Mouse (Mus musculus) frontal cortex, postnatal 10 days (tissue): ENCODE data around the gene Olfr1134.
"Not testable (repeated sequence)": the region's sequence is repeated elsewhere in the genome, so short reads cannot be mapped to it uniquely, and the experiment has no call there.

Experiments used
- DNase-seq, 2 experiments: peaks; one replicate each; pipeline ENCODE4 v3.0.0; 2022; ENCODE audit warnings: low spot score in 2 of 2, mixed read lengths in 1 of 2

The Olfr1134 gene

GRCm38 (mm10) chr2:87658360-87658759, at the start of gene Olfr1134:
Gene Olfr1134 (minus strand): TSS chr2:87658460.
- DNase-seq = no peak

- no peak for DNase-seq
Measured at GRCm38 (mm10) chr2:87693847-87694246, 35.6 kb upstream of the Olfr1134 start, which contains the start of gene Olfr1136. Gene Olfr1136 (minus strand): TSS chr2:87693947.

- DNase-seq = no peak
Measured at GRCm38 (mm10) chr2:87673564-87673963, 15.3 kb upstream of the Olfr1134 start, which contains the start of gene Olfr1135. Gene Olfr1135 (minus strand): TSS chr2:87673664.

GRCm38 (mm10) chr2:87647274-87647673, 11.0 kb downstream of the Olfr1134 start, which contains the start of gene Olfr1133:
Gene Olfr1133 (minus strand): TSS chr2:87647374.
- no peak for DNase-seq

GRCm38 (mm10) chr2:87642441-87642840, 15.8 kb downstream of the Olfr1134 start:
- DNase-seq = no peak

- no peak for DNase-seq
Measured at GRCm38 (mm10) chr2:87637435-87637834, 20.8 kb downstream of the Olfr1134 start, which contains the start of gene Olfr1132. Gene Olfr1132 (minus strand): TSS chr2:87637535.

GRCm38 (mm10) chr2:87626804-87627203, 31.5 kb downstream of the Olfr1134 start, which contains the start of gene Olfr1131:
Gene Olfr1131 (plus strand): TSS chr2:87627104.
- no peak for DNase-seq

GRCm38 (mm10) chr2:87605912-87606311, 52.3 kb downstream of the Olfr1134 start, which contains the start of gene Olfr1130:
Gene Olfr1130 (plus strand): TSS chr2:87606212.
- DNase-seq = not testable (repeated sequence)
